Mouse (Mus musculus): ENCODE measurements around the gene Parvg. TPM values are rescaled to one million over a fixed set of nuclear protein-coding genes. Genes with fewer than 3 reads are reported as not detected.

The Parvg gene
- polyA plus RNA-seq, 1 experiment, result 35.4 TPM

GRCm38 (mm10) chr15:84299662-84300333 is 24.0 kb upstream of the Parvg start:
- no peak overlapping the region for H3K4me3 ChIP-seq (replicated peaks; ENCODE audit: control insufficient read depth, low read depth, low read length)
- 90% methylated on average over 9 of the region's 9 CpGs for WGBS
- no peak for TF ChIP-seq POLR2A (IDR thresholded peaks at IDR 0.05; ENCODE audit: borderline replicate concordance, control insufficient read depth, low read depth, low read length)
- no peak for TF ChIP-seq CTCF (IDR thresholded peaks at IDR 0.05; ENCODE audit: control insufficient read depth, insufficient read depth, low read length)
- H3K4me1 ChIP-seq (ENCODE audit: control insufficient read depth, insufficient read depth, low read length), result peaks cover 7% of the 10 kb centered on the region
- no peak overlapping the region; the same call in 1 of the 2 replicates for H3K27ac ChIP-seq (ENCODE audit: control insufficient read depth, insufficient read depth, low read depth, low read length, poor library complexity)

GRCm38 (mm10) chr15:84300591-84300990 is 23.2 kb upstream of the Parvg start:
- Histone ChIP-seq H3K4me3 (replicated peaks; ENCODE audit: control insufficient read depth, low read depth, low read length) (no peak overlapping the region), H3K27ac (ENCODE audit: control insufficient read depth, insufficient read depth, low read depth, low read length, poor library complexity) (no peak overlapping the region), H3K4me1 (ENCODE audit: control insufficient read depth, insufficient read depth, low read length) (peaks cover 7% of the 10 kb centered on the region)
- WGBS, result 76% methylated on average over 2 of the region's 2 CpGs
- no peak for TF ChIP-seq POLR2A (IDR thresholded peaks at IDR 0.05; ENCODE audit: borderline replicate concordance, control insufficient read depth, low read depth, low read length)
- TF ChIP-seq CTCF (IDR thresholded peaks at IDR 0.05; ENCODE audit: control insufficient read depth, insufficient read depth, low read length), result no peak

GRCm38 (mm10) chr15:84301026-84301425 is 22.8 kb upstream of the Parvg start:
- WGBS, result 47% methylated on average over 7 of the region's 7 CpGs
- H3K4me1 ChIP-seq (ENCODE audit: control insufficient read depth, insufficient read depth, low read length), result peaks cover 7% of the 10 kb centered on the region

GRCm38 (mm10) chr15:84301641-84302420 is 22.0 kb upstream of the Parvg start:
- H3K4me3 ChIP-seq (replicated peaks; ENCODE audit: control insufficient read depth, low read depth, low read length), result no peak overlapping the region
- peaks cover 7% of the 10 kb centered on the region for H3K4me1 ChIP-seq (ENCODE audit: control insufficient read depth, insufficient read depth, low read length)
- no peak for TF ChIP-seq POLR2A (IDR thresholded peaks at IDR 0.05; ENCODE audit: borderline replicate concordance, control insufficient read depth, low read depth, low read length)
- no peak overlapping the region for H3K27ac ChIP-seq (ENCODE audit: control insufficient read depth, insufficient read depth, low read depth, low read length, poor library complexity)
- 76% methylated on average over 8 of the region's 8 CpGs for WGBS

More at GRCm38 (mm10) chr15:84301026-84301425, 22.8 kb upstream of the Parvg start:
- TF ChIP-seq CTCF (IDR thresholded peaks at IDR 0.05; ENCODE audit: control insufficient read depth, insufficient read depth, low read length) (no peak), POLR2A (IDR thresholded peaks at IDR 0.05; ENCODE audit: borderline replicate concordance, control insufficient read depth, low read depth, low read length) (no peak)
- no peak overlapping the region for H3K27ac ChIP-seq (ENCODE audit: control insufficient read depth, insufficient read depth, low read depth, low read length, poor library complexity)
- no peak overlapping the region for H3K4me3 ChIP-seq (replicated peaks; ENCODE audit: control insufficient read depth, low read depth, low read length)

GRCm38 (mm10) chr15:84303264-84303663 is 20.6 kb upstream of the Parvg start:
- WGBS, result 59% methylated on average over 10 of the region's 10 CpGs
- TF ChIP-seq CTCF (IDR thresholded peaks at IDR 0.05; ENCODE audit: control insufficient read depth, insufficient read depth, low read length) (no peak), POLR2A (IDR thresholded peaks at IDR 0.05; ENCODE audit: borderline replicate concordance, control insufficient read depth, low read depth, low read length) (no peak)
- no peak overlapping the region for H3K27ac ChIP-seq (ENCODE audit: control insufficient read depth, insufficient read depth, low read depth, low read length, poor library complexity)
- H3K4me1 ChIP-seq (ENCODE audit: control insufficient read depth, insufficient read depth, low read length), result peaks cover 5% of the 10 kb centered on the region
- no peak overlapping the region for H3K4me3 ChIP-seq (replicated peaks; ENCODE audit: control insufficient read depth, low read depth, low read length)

GRCm38 (mm10) chr15:84305333-84305732 is 18.5 kb upstream of the Parvg start:
- no peak for TF ChIP-seq POLR2A (IDR thresholded peaks at IDR 0.05; ENCODE audit: borderline replicate concordance, control insufficient read depth, low read depth, low read length)
- no peak for TF ChIP-seq CTCF (IDR thresholded peaks at IDR 0.05; ENCODE audit: control insufficient read depth, insufficient read depth, low read length)
- H3K4me3 ChIP-seq (replicated peaks; ENCODE audit: control insufficient read depth, low read depth, low read length), result no peak overlapping the region
- H3K4me1 ChIP-seq (ENCODE audit: control insufficient read depth, insufficient read depth, low read length), result peaks cover 1% of the 10 kb centered on the region
- no peak overlapping the region for H3K27ac ChIP-seq (ENCODE audit: control insufficient read depth, insufficient read depth, low read depth, low read length, poor library complexity)
- 80% methylated on average over 10 of the region's 10 CpGs for WGBS

- no peak for TF ChIP-seq CTCF (IDR thresholded peaks at IDR 0.05; ENCODE audit: control insufficient read depth, insufficient read depth, low read length)
- no peak for TF ChIP-seq POLR2A (IDR thresholded peaks at IDR 0.05; ENCODE audit: borderline replicate concordance, control insufficient read depth, low read depth, low read length)
- Histone ChIP-seq H3K27ac (ENCODE audit: control insufficient read depth, insufficient read depth, low read depth, low read length, poor library complexity) (peak overlapping the region; percentile 15; the same call in 1 of the 2 replicates), H3K4me1 (ENCODE audit: control insufficient read depth, insufficient read depth, low read length) (peaks cover 19% of the 10 kb centered on the region), H3K4me3 (replicated peaks; ENCODE audit: control insufficient read depth, low read depth, low read length) (no peak overlapping the region)
- WGBS, result 73% methylated on average over 11 of the region's 11 CpGs
Observed at GRCm38 (mm10) chr15:84310271-84310670, 13.6 kb upstream of the Parvg start.

- H3K4me3 ChIP-seq (replicated peaks; ENCODE audit: control insufficient read depth, low read depth, low read length), result no peak overlapping the region
- peaks cover 20% of the 10 kb centered on the region for H3K4me1 ChIP-seq (ENCODE audit: control insufficient read depth, insufficient read depth, low read length)
- 63% methylated on average over 9 of the region's 9 CpGs for WGBS
- TF ChIP-seq POLR2A (IDR thresholded peaks at IDR 0.05; ENCODE audit: borderline replicate concordance, control insufficient read depth, low read depth, low read length) (no peak), CTCF (IDR thresholded peaks at IDR 0.05; ENCODE audit: control insufficient read depth, insufficient read depth, low read length) (no peak)
- H3K27ac ChIP-seq (ENCODE audit: control insufficient read depth, insufficient read depth, low read depth, low read length, poor library complexity), result no peak overlapping the region; the same call in 1 of the 2 replicates
Observed at GRCm38 (mm10) chr15:84311295-84312085, 12.3 kb upstream of the Parvg start.

Data from bone marrow, adult 2 months (tissue).